Mouse (Mus musculus) midbrain, embryonic 13.5 days (tissue): ENCODE measurements around the gene Srrt. TPM values are rescaled to one million over a fixed set of nuclear protein-coding genes. Genes with fewer than 3 reads are reported as not detected.
A peak's percentile ranks its signal among the peaks of the same experiment; 100 is the strongest.

Experiments
- ATAC-seq: fragments of 200-750 bp; cut with Nextera tagmentation; 2 replicates; pipeline ENCODE4 v1.8.0; 2017; ENCODE audit warnings: mild to moderate bottlenecking, moderate TSS enrichment, moderate library complexity
- H3K27ac ChIP-seq: fragments of 300-500 bp; sonication (generic); 2 replicates; pipeline ENCODE4 v1.5.1; 2015; ENCODE audit warnings: inconsistent platforms, mild to moderate bottlenecking, moderate library complexity
- H3K27me3 ChIP-seq: fragments of 300-500 bp; sonication (generic); 2 replicates; pipeline ENCODE4 v1.6.1; 2015; ENCODE audit warnings: mild to moderate bottlenecking, inconsistent platforms
- H3K36me3 ChIP-seq: fragments of 300-500 bp; sonication (generic); 2 replicates; pipeline ENCODE4 v1.6.1; 2015; ENCODE audit warnings: mild to moderate bottlenecking, inconsistent platforms
- H3K4me1 ChIP-seq: fragments of 300-500 bp; sonication (generic); replicated peaks from 2 replicates; pipeline ENCODE4 v1.6.1; 2015; ENCODE audit warnings: inconsistent platforms
- H3K4me2 ChIP-seq: fragments of 300-500 bp; sonication (generic); replicated peaks from 2 replicates; pipeline ENCODE4 v1.6.1; 2015; ENCODE audit warnings: moderate library complexity, mild to moderate bottlenecking, inconsistent platforms
- H3K4me3 ChIP-seq: fragments of 300-500 bp; sonication (generic); replicated peaks from 2 replicates; pipeline ENCODE4 v1.5.1; 2015; ENCODE audit warnings: mild to moderate bottlenecking, inconsistent platforms
- H3K9ac ChIP-seq: fragments of 300-500 bp; sonication (generic); replicated peaks from 2 replicates; pipeline ENCODE4 v1.6.1; 2015; ENCODE audit warnings: mild to moderate bottlenecking, inconsistent platforms
- H3K9me3 ChIP-seq: fragments of 300-500 bp; sonication (generic); 2 replicates; pipeline ENCODE4 v1.6.1; 2016; ENCODE audit warnings: mild to moderate bottlenecking, inconsistent platforms
- WGBS: fragments of 180-500 bp; shearing (Covaris S2); methylation state at CpG from one replicate; pipeline ENCODE4 v1.1.7; 2015; 5-methylcytosine and 5-hydroxymethylcytosine counted together
- polyA plus RNA-seq: library from polyadenylated mRNA; unstranded; fragments of >200 nt; fragmentation: Nextera tagmentation; extraction: Ambion mirVana; gene quantifications from 2 replicates; pipeline ENCODE4 v1.2.1, GENCODE M21; 2015

Gene Srrt
- 116 and 123 TPM in 2 replicates for polyA plus RNA-seq

- H3K4me1 ChIP-seq = peaks cover 48% of the 10 kb centered on the region
- peak within 1 kb of the TSS; percentile 80 for H3K4me2 ChIP-seq
- H3K9me3 ChIP-seq = no peaks in the 10 kb centered on the region
- H3K36me3 ChIP-seq = peaks cover 44% of the 10 kb centered on the region
- H3K4me3 ChIP-seq = peak within 1 kb of the TSS; percentile 93
- WGBS = under 1% methylated on average over 55 of the region's 72 CpGs
- peak; percentile 87 for ATAC-seq
- H3K27me3 ChIP-seq = no peaks in the 10 kb centered on the region
- H3K9ac ChIP-seq = peak within 1 kb of the TSS; percentile 99
- H3K27ac ChIP-seq = peak within 1 kb of the TSS; percentile 97
Measured at GRCm38 (mm10) chr5:137307071-137307912, at the start of gene Srrt. Gene Srrt (minus strand): TSS chr5:137307674.

- Histone ChIP-seq H3K9ac (no peak overlapping the region), H3K36me3 (peaks cover 41% of the 10 kb centered on the region), H3K4me1 (peaks cover 38% of the 10 kb centered on the region), H3K27me3 (peaks cover 13% of the 10 kb centered on the region; the same call in 1 of the 2 replicates), H3K27ac (no peak overlapping the region), H3K4me3 (no peak overlapping the region), H3K9me3 (no peaks in the 10 kb centered on the region), H3K4me2 (no peak overlapping the region)
- ATAC-seq = no peak
- WGBS = 90% methylated on average over 17 of the region's 17 CpGs
Measured at GRCm38 (mm10) chr5:137354091-137354490, 46.6 kb upstream of the Srrt start.

GRCm38 (mm10) chr5:137352011-137352975 is 44.8 kb upstream of the Srrt start:
- peaks cover 49% of the 10 kb centered on the region for H3K4me1 ChIP-seq
- WGBS = 18% methylated on average over 16 of the region's 16 CpGs
- H3K9ac ChIP-seq = peak overlapping the region; percentile 85
- H3K36me3 ChIP-seq = peaks cover 29% of the 10 kb centered on the region
- no peaks in the 10 kb centered on the region for H3K9me3 ChIP-seq
- peak overlapping the region; percentile 95 for H3K4me2 ChIP-seq
- peaks cover 22% of the 10 kb centered on the region for H3K27me3 ChIP-seq
- no peak overlapping the region; the same call in 1 of the 2 replicates for H3K27ac ChIP-seq
- peak overlapping the region; percentile 65 for H3K4me3 ChIP-seq
- ATAC-seq = no peak

GRCm38 (mm10) chr5:137351394-137351793 is 43.9 kb upstream of the Srrt start:
- Histone ChIP-seq H3K9me3 (no peaks in the 10 kb centered on the region), H3K4me3 (peak overlapping the region; percentile 65), H3K27me3 (peaks cover 22% of the 10 kb centered on the region), H3K9ac (peak overlapping the region; percentile 85), H3K4me1 (peaks cover 49% of the 10 kb centered on the region), H3K36me3 (peaks cover 24% of the 10 kb centered on the region), H3K27ac (no peak overlapping the region), H3K4me2 (peak overlapping the region; percentile 95)
- WGBS = 9% methylated on average over 4 of the region's 4 CpGs
- no peak for ATAC-seq

- H3K27me3 ChIP-seq = peaks cover 22% of the 10 kb centered on the region
- WGBS = 4% methylated on average over 8 of the region's 8 CpGs
- H3K9me3 ChIP-seq = no peaks in the 10 kb centered on the region
- peaks cover 21% of the 10 kb centered on the region for H3K36me3 ChIP-seq
- H3K9ac ChIP-seq = peak overlapping the region; percentile 85
- ATAC-seq = no peak
- peak overlapping the region; percentile 72; the same call in 1 of the 2 replicates for H3K27ac ChIP-seq
- H3K4me3 ChIP-seq = peak overlapping the region; percentile 65
- peaks cover 50% of the 10 kb centered on the region for H3K4me1 ChIP-seq
- peak overlapping the region; percentile 95 for H3K4me2 ChIP-seq
Measured at GRCm38 (mm10) chr5:137351058-137351380, 43.5 kb upstream of the Srrt start.

GRCm38 (mm10) chr5:137350205-137351057 is 43.0 kb upstream of the Srrt start:
- H3K4me1 ChIP-seq = peaks cover 54% of the 10 kb centered on the region
- peak overlapping the region; percentile 72 for H3K27ac ChIP-seq
- WGBS = under 1% methylated on average over 55 of the region's 55 CpGs
- peak overlapping the region; percentile 95 for H3K4me2 ChIP-seq
- H3K9me3 ChIP-seq = no peaks in the 10 kb centered on the region
- H3K27me3 ChIP-seq = peaks cover 22% of the 10 kb centered on the region
- peak overlapping the region; percentile 65 for H3K4me3 ChIP-seq
- peak overlapping the region; percentile 85 for H3K9ac ChIP-seq
- peaks cover 17% of the 10 kb centered on the region for H3K36me3 ChIP-seq
- peak; percentile 65 for ATAC-seq

- H3K4me3 ChIP-seq = peak within 1 kb of the TSS; percentile 65
- under 1% methylated on average over 31 of the region's 32 CpGs for WGBS
- H3K27me3 ChIP-seq = peaks cover 22% of the 10 kb centered on the region
- H3K4me2 ChIP-seq = peak within 1 kb of the TSS; percentile 95
- peak within 1 kb of the TSS; percentile 72 for H3K27ac ChIP-seq
- peaks cover 54% of the 10 kb centered on the region for H3K4me1 ChIP-seq
- H3K36me3 ChIP-seq = peaks cover 8% of the 10 kb centered on the region
- ATAC-seq = peak; percentile 90
- peak within 1 kb of the TSS; percentile 85 for H3K9ac ChIP-seq
- no peaks in the 10 kb centered on the region for H3K9me3 ChIP-seq
Measured at GRCm38 (mm10) chr5:137349384-137350204, 42.1 kb upstream of the Srrt start, which contains the start of gene Ephb4. Gene Ephb4 (plus strand): TSS chr5:137350109.

GRCm38 (mm10) chr5:137348482-137349383 is 41.3 kb upstream of the Srrt start:
- H3K4me3 ChIP-seq = peak overlapping the region; percentile 65
- no peaks in the 10 kb centered on the region for H3K9me3 ChIP-seq
- under 1% methylated on average over 32 of the region's 33 CpGs for WGBS
- H3K27me3 ChIP-seq = peaks cover 22% of the 10 kb centered on the region
- no peak for ATAC-seq
- H3K9ac ChIP-seq = peak overlapping the region; percentile 63
- peak overlapping the region; percentile 95 for H3K4me2 ChIP-seq
- peaks cover 54% of the 10 kb centered on the region for H3K4me1 ChIP-seq
- H3K27ac ChIP-seq = no peak overlapping the region
- H3K36me3 ChIP-seq = no peaks in the 10 kb centered on the region

GRCm38 (mm10) chr5:137347856-137348255 is 40.4 kb upstream of the Srrt start:
- H3K4me2 ChIP-seq = no peak overlapping the region
- WGBS = 19% methylated on average over 7 of the region's 7 CpGs
- peaks cover 22% of the 10 kb centered on the region for H3K27me3 ChIP-seq
- no peak for ATAC-seq
- no peak overlapping the region for H3K27ac ChIP-seq
- H3K4me1 ChIP-seq = peaks cover 54% of the 10 kb centered on the region
- H3K36me3 ChIP-seq = no peaks in the 10 kb centered on the region
- no peak overlapping the region for H3K4me3 ChIP-seq
- H3K9me3 ChIP-seq = no peaks in the 10 kb centered on the region
- H3K9ac ChIP-seq = no peak overlapping the region

- Histone ChIP-seq H3K9me3 (no peaks in the 10 kb centered on the region), H3K27me3 (peaks cover 22% of the 10 kb centered on the region), H3K36me3 (no peaks in the 10 kb centered on the region), H3K4me3 (no peak overlapping the region), H3K27ac (no peak overlapping the region), H3K9ac (no peak overlapping the region), H3K4me1 (peaks cover 45% of the 10 kb centered on the region), H3K4me2 (no peak overlapping the region)
- WGBS = 88% methylated on average over 4 of the region's 4 CpGs
- no peak for ATAC-seq
Measured at GRCm38 (mm10) chr5:137346983-137347382, 39.5 kb upstream of the Srrt start.
